Comparison of ENCODE assay signal across 28 mouse cellular contexts in genomic region chr2:106754696-106755095, GRCm38 (mm10).
"Had no signal": no experiment of that assay in that cellular context is flagged by ENCODE, and none has a peak within 500 bp of the region (broad histone marks: within the 10 kb centered on the region; RNA-seq: fewer than 3 reads in every experiment).

No protein-coding gene starts in this region.

- H3K36me3 ChIP-seq: hindbrain, embryonic 10.5 days; hindbrain, embryonic 12.5 days; liver, embryonic 13.5 days; liver, embryonic 15.5 days had no signal

- DNase-seq: gastrocnemius, adult 2 months; gastrocnemius, postnatal 10 days; gastrocnemius, postnatal 25 days; heart, adult 18-20 months; heart, postnatal 10 days; heart, postnatal 4 days; kidney, adult 18-20 months; kidney, adult 8-10 months; kidney, postnatal 10 days; kidney, postnatal 25 days; kidney, postnatal 4 days; liver; liver, embryonic 13.5 days; liver, postnatal 0 days had no signal

- H3K4me2 ChIP-seq: heart, embryonic 12.5 days; hindbrain, embryonic 12.5 days; hindbrain, embryonic 14.5 days; limb, embryonic 12.5 days; liver, embryonic 11.5 days; liver, embryonic 13.5 days; liver, embryonic 15.5 days had no signal

- ATAC-seq: hindbrain, embryonic 16.5 days; inflammation-experienced regulatory T-cells, adult 6 months; intestine, postnatal 0 days; liver, postnatal 0 days had no signal

- H3K27me3 ChIP-seq: heart, embryonic 12.5 days; liver, embryonic 13.5 days; liver, embryonic 15.5 days had no signal

- H3K27ac ChIP-seq: gastrocnemius, adult 2 months; heart, embryonic 10.5 days; hindbrain, embryonic 10.5 days; hindbrain, embryonic 12.5 days; hindbrain, embryonic 14.5 days; layer of hippocampus, adult 2 months; left cerebral cortex, adult 2 months; limb, embryonic 10.5 days; limb, embryonic 12.5 days; liver, embryonic 13.5 days; liver, embryonic 15.5 days had no signal

- H3K9me3 ChIP-seq: heart, embryonic 10.5 days; heart, embryonic 12.5 days; hindbrain, embryonic 10.5 days; hindbrain, embryonic 12.5 days; limb, embryonic 10.5 days; limb, embryonic 12.5 days; liver, embryonic 13.5 days; liver, embryonic 15.5 days had no signal

- H3K4me3 ChIP-seq: gastrocnemius, adult 2 months; heart, embryonic 10.5 days; heart, embryonic 12.5 days; hindbrain, embryonic 10.5 days; hindbrain, embryonic 12.5 days; layer of hippocampus, adult 2 months; left cerebral cortex, adult 2 months; limb, embryonic 10.5 days; limb, embryonic 12.5 days; liver, embryonic 13.5 days; liver, embryonic 15.5 days had no signal

- H3K4me1 ChIP-seq: liver, embryonic 13.5 days; liver, embryonic 15.5 days had no signal

- H3K9ac ChIP-seq: heart, embryonic 12.5 days; hindbrain, embryonic 12.5 days; hindbrain, embryonic 14.5 days; limb, embryonic 12.5 days; liver, embryonic 13.5 days; liver, embryonic 15.5 days; liver, postnatal 0 days had no signal
